Comparison of ENCODE assay signal across 20 mouse cellular contexts in genomic region chr10:111827246-111827645, GRCm38 (mm10).
DNase-seq lines count a peak whose midpoint lies in the region; ATAC-seq and TF ChIP-seq lines count a peak whose summit lies in the region.
"Had no signal": no experiment of that assay in that cellular context is flagged by ENCODE, and none has a peak within 500 bp of the region (broad histone marks: within the 10 kb centered on the region; RNA-seq: fewer than 3 reads in every experiment).

No protein-coding gene starts in this region.

- TF ChIP-seq POLR2A in heart, adult 2 months (IDR thresholded peaks at IDR 0.05; ENCODE audit: insufficient read depth, low read depth, low read length) = no peak

- no peak for ATAC-seq in heart, embryonic 15.5 days (replicated peaks; ENCODE audit: insufficient number of reproducible peaks, insufficient read depth, low FRiP score, low read depth)
- peak; percentile 51 for ATAC-seq in Patski
- peak; percentile 55; the same call in 1 of the 2 replicates for ATAC-seq in lung, embryonic 15.5 days (ENCODE audit: borderline replicate concordance, extremely low read depth, low FRiP score, low TSS enrichment)
- ATAC-seq: forebrain, embryonic 15.5 days; hindbrain, postnatal 0 days had no signal

- DNase-seq in heart, adult 2 months = no peak
- DNase-seq in Patski (ENCODE audit: low read depth, low spot score) = no peak
- peak; percentile 71 for DNase-seq in lung, postnatal 25 days (ENCODE audit: low spot score)
- DNase-seq in adipocyte (ENCODE audit: low spot score) = no peak
- DNase-seq in frontal cortex, postnatal 14 days (ENCODE audit: low spot score in 2 of 2) = no peak
- DNase-seq in layer of hippocampus, adult 18-20 months (ENCODE audit: low spot score in 2 of 2) = no peak
- DNase-seq: adrenal gland, postnatal 10 days; cerebellum, adult 18-20 months; cerebellum, adult 9-11 months; cerebellum, postnatal 36 days; gastrocnemius, postnatal 10 days; heart, postnatal 14 days had no signal

- H3K9me3 ChIP-seq in heart, embryonic 15.5 days (replicated peaks) = no peaks in the 10 kb centered on the region
- no peaks in the 10 kb centered on the region for H3K9me3 ChIP-seq in lung, embryonic 15.5 days
- H3K9me3 ChIP-seq: embryonic facial prominence, embryonic 15.5 days; forebrain, embryonic 15.5 days; hindbrain, embryonic 13.5 days had no signal

- CTCF ChIA-PET in Patski (lab: Charles Lee) = interaction anchor here (2.7 kb wide), 1 partner anchor 13 kb away, joined by 11 read pairs; no protein-coding TSS in a partner anchor

- no peak overlapping the region for H3K4me3 ChIP-seq in heart, embryonic 15.5 days
- no peak overlapping the region for H3K4me3 ChIP-seq in heart, adult 2 months
- H3K4me3 ChIP-seq in lung, embryonic 15.5 days = no peak overlapping the region
- H3K4me3 ChIP-seq: embryonic facial prominence, embryonic 15.5 days; erythroblast, embryonic 14.5 days; forebrain, embryonic 15.5 days; hindbrain, embryonic 13.5 days had no signal

- no peak for TF ChIP-seq CTCF in heart, adult 2 months (IDR thresholded peaks at IDR 0.05)
- no peak for TF ChIP-seq CTCF in Patski (IDR thresholded peaks at IDR 0.05)

- no peaks in the 10 kb centered on the region for H3K36me3 ChIP-seq in heart, embryonic 15.5 days
- H3K36me3 ChIP-seq in heart, adult 2 months (ENCODE audit: control insufficient read depth, insufficient read depth, low read length) = no peaks in the 10 kb centered on the region
- no peaks in the 10 kb centered on the region for H3K36me3 ChIP-seq in lung, embryonic 15.5 days
- H3K36me3 ChIP-seq: embryonic facial prominence, embryonic 15.5 days; forebrain, embryonic 15.5 days; hindbrain, embryonic 13.5 days had no signal

- no peak overlapping the region for H3K4me2 ChIP-seq in heart, embryonic 15.5 days
- no peak overlapping the region for H3K4me2 ChIP-seq in lung, embryonic 15.5 days
- H3K4me2 ChIP-seq: embryonic facial prominence, embryonic 15.5 days; forebrain, embryonic 15.5 days; hindbrain, embryonic 13.5 days had no signal

- 29% methylated on average over 3 of the region's 3 CpGs for WGBS in heart, embryonic 15.5 days
- 76% methylated on average over 3 of the region's 3 CpGs for WGBS in heart, adult 2 months
- WGBS in lung, embryonic 15.5 days = 49% methylated on average over 3 of the region's 3 CpGs

- H3K4me1 ChIP-seq in heart, embryonic 15.5 days (replicated peaks) = peaks cover 14% of the 10 kb centered on the region
- H3K4me1 ChIP-seq in heart, adult 2 months (ENCODE audit: control insufficient read depth, insufficient read depth, low read length) = no peaks in the 10 kb centered on the region
- peaks cover 16% of the 10 kb centered on the region for H3K4me1 ChIP-seq in lung, embryonic 15.5 days
- H3K4me1 ChIP-seq: forebrain, embryonic 15.5 days; hindbrain, embryonic 13.5 days had no signal

- no peak for TF ChIP-seq EP300 in heart, adult 2 months (IDR thresholded peaks at IDR 0.05; ENCODE audit: insufficient read depth, low read depth, low read length)

- H3K27ac ChIP-seq in heart, embryonic 15.5 days = 0 out of 2 replicates have a peak overlapping the region, but pooled peaks have one; percentile 24
- H3K27ac ChIP-seq in heart, adult 2 months = no peak overlapping the region
- H3K27ac ChIP-seq in lung, embryonic 15.5 days = no peak overlapping the region
- H3K27ac ChIP-seq: embryonic facial prominence, embryonic 15.5 days; forebrain, embryonic 15.5 days; hindbrain, embryonic 13.5 days; hindbrain, postnatal 0 days had no signal

- in situ Hi-C loops in Patski (cut with MboI; ENCODE audit: low pct_unique_long_range_greater_than_20kb) = no loop called here

- POLR2A ChIA-PET in Patski (lab: Charles Lee) = no interaction called here

- no peak overlapping the region for H3K9ac ChIP-seq in heart, embryonic 15.5 days
- H3K9ac ChIP-seq in heart, adult 2 months (ENCODE audit: low read depth, low read length) = no peak overlapping the region
- H3K9ac ChIP-seq in lung, embryonic 15.5 days = no peak overlapping the region
- H3K9ac ChIP-seq: embryonic facial prominence, embryonic 15.5 days; forebrain, embryonic 15.5 days; hindbrain, embryonic 13.5 days had no signal

- no peaks in the 10 kb centered on the region for H3K79me2 ChIP-seq in heart, adult 2 months (replicated peaks; ENCODE audit: control insufficient read depth, insufficient read depth, low read length)

- no peaks in the 10 kb centered on the region for H3K27me3 ChIP-seq in heart, embryonic 15.5 days
- no peaks in the 10 kb centered on the region for H3K27me3 ChIP-seq in heart, adult 2 months (ENCODE audit: control insufficient read depth, insufficient read depth, low read length)
- H3K27me3 ChIP-seq in Patski = no peaks in the 10 kb centered on the region
- no peaks in the 10 kb centered on the region for H3K27me3 ChIP-seq in lung, embryonic 15.5 days
- H3K27me3 ChIP-seq: CH12.LX; embryonic facial prominence, embryonic 15.5 days; forebrain, embryonic 15.5 days; hindbrain, embryonic 13.5 days had no signal

- intact Hi-C loops in heart, adult 2 months (cut with DNase I) = no loop called here
